Mouse (Mus musculus) neural tube, embryonic 11.5 days (tissue): ENCODE data around the gene Perp. TPM values are rescaled to one million over a fixed set of nuclear protein-coding genes. Genes with fewer than 3 reads are reported as not detected.

Source experiments
- ATAC-seq: fragments of 200-750 bp; cut with Nextera tagmentation; 2 replicates; pipeline ENCODE4 v1.8.0; 2017; ENCODE audit warnings: moderate number of reproducible peaks, mild to moderate bottlenecking, moderate TSS enrichment, moderate library complexity; ENCODE audit not compliant: insufficient read depth, low FRiP score, low TSS enrichment
- DNase-seq: peaks from one replicate; pipeline ENCODE4 v3.0.0-alpha.2; 2015; ENCODE audit warnings: low spot score
- H3K27ac ChIP-seq: fragments of 300-500 bp; sonication (generic); 2 replicates; pipeline ENCODE4 v1.5.1; 2014; ENCODE audit warnings: low read depth, mild to moderate bottlenecking, low read length
- H3K27me3 ChIP-seq: fragments of 300-500 bp; sonication (generic); 2 replicates; pipeline ENCODE4 v1.6.1; 2014; ENCODE audit warnings: mild to moderate bottlenecking, low read length, mixed read lengths; ENCODE audit not compliant: control insufficient read depth, insufficient read depth
- H3K36me3 ChIP-seq: fragments of 300-500 bp; sonication (generic); 2 replicates; pipeline ENCODE4 v1.6.1; 2014; ENCODE audit warnings: mild to moderate bottlenecking, low read length, moderate library complexity, mixed read lengths; ENCODE audit not compliant: control insufficient read depth, insufficient read depth
- H3K4me1 ChIP-seq: fragments of 300-500 bp; sonication (generic); 2 replicates; pipeline ENCODE4 v1.6.1; 2014; ENCODE audit warnings: low read length, mixed read lengths; ENCODE audit not compliant: control insufficient read depth, insufficient read depth
- H3K4me2 ChIP-seq: fragments of 300-500 bp; sonication (generic); 2 replicates; pipeline ENCODE4 v1.6.1; 2014; ENCODE audit warnings: low read depth, mild to moderate bottlenecking, moderate library complexity
- H3K4me3 ChIP-seq: fragments of 300-500 bp; sonication (generic); 2 replicates; pipeline ENCODE4 v1.5.1; 2014; ENCODE audit warnings: low read depth, low read length
- H3K9ac ChIP-seq: fragments of 300-500 bp; sonication (generic); 2 replicates; pipeline ENCODE4 v1.6.1; 2014; ENCODE audit warnings: mild to moderate bottlenecking, low read length
- H3K9me3 ChIP-seq: fragments of 300-500 bp; sonication (generic); 2 replicates; pipeline ENCODE4 v1.6.1; 2016; ENCODE audit warnings: low read length; ENCODE audit not compliant: control insufficient read depth
- WGBS: fragments of 180-500 bp; shearing (Covaris S2); extraction: QIAGEN DNeasy Blood & Tissue Kit; methylation state at CpG from one replicate; pipeline ENCODE4 v1.1.7; 2014; 5-methylcytosine and 5-hydroxymethylcytosine counted together
- polyA plus RNA-seq: library from polyadenylated mRNA; unstranded; fragments of >200 nt; fragmentation: Nextera tagmentation; extraction: Ambion mirVana; gene quantifications from 2 replicates; pipeline ENCODE4 v1.2.1, GENCODE M21; 2014

Gene Perp
- polyA plus RNA-seq, 1 experiment from 2014 or later: 13.7 TPM

- H3K9me3 ChIP-seq: no peaks in the 10 kb centered on the region
- H3K9ac ChIP-seq: no peak overlapping the region
- DNase-seq (no peak), ATAC-seq (no peak)
- H3K27ac ChIP-seq: no peak overlapping the region
- no peaks in the 10 kb centered on the region for H3K4me1 ChIP-seq
- H3K4me2 ChIP-seq: no peak overlapping the region
- no peaks in the 10 kb centered on the region for H3K36me3 ChIP-seq
- H3K27me3 ChIP-seq: no peaks in the 10 kb centered on the region
- H3K4me3 ChIP-seq: no peak overlapping the region
- WGBS: 72% methylated on average over 3 of the region's 3 CpGs
Observed at GRCm38 (mm10) chr10:18859632-18860031, 14.8 kb downstream of the Perp start.

GRCm38 (mm10) chr10:18860119-18860824 lies 15.5 kb downstream of the Perp start:
- Histone ChIP-seq H3K27me3 (no peaks in the 10 kb centered on the region), H3K9me3 (no peaks in the 10 kb centered on the region), H3K4me2 (no peak overlapping the region), H3K27ac (no peak overlapping the region), H3K36me3 (no peaks in the 10 kb centered on the region), H3K4me3 (no peak overlapping the region), H3K4me1 (no peaks in the 10 kb centered on the region), H3K9ac (no peak overlapping the region)
- 71% methylated on average over 5 of the region's 5 CpGs for WGBS
- ATAC-seq: no peak
- DNase-seq: no peak

DNA sequence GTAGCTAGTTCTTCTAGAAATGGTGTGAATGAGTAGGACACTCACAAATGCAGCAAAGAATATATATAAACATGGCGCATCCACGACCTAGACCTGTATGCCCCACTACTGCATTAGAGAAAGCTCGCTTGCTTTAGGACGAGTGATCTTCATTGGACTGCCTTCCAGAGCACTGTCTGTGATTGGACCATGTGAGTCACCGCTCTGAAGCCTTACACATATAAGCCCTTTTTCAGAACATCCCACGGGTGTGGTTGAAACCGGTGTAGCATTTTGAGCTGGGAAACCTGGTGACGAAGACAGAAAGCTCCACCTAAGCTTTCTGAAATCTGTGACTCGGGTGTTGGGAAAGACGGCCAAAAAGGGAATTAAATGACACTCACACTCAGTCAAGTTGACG lies 16.0 kb downstream of the Perp start:
- ATAC-seq (no peak), DNase-seq (no peak)
- no peak overlapping the region for H3K9ac ChIP-seq
- no peaks in the 10 kb centered on the region for H3K36me3 ChIP-seq
- H3K4me3 ChIP-seq: no peak overlapping the region
- H3K27ac ChIP-seq: no peak overlapping the region
- no peak overlapping the region for H3K4me2 ChIP-seq
- no peaks in the 10 kb centered on the region for H3K27me3 ChIP-seq
- H3K4me1 ChIP-seq: no peaks in the 10 kb centered on the region
- WGBS: 85% methylated on average over 11 of the region's 11 CpGs
- H3K9me3 ChIP-seq: no peaks in the 10 kb centered on the region

GRCm38 (mm10) chr10:18861418-18861817 lies 16.6 kb downstream of the Perp start:
- no peak overlapping the region for H3K27ac ChIP-seq
- DNase-seq (no peak), ATAC-seq (no peak)
- H3K36me3 ChIP-seq: no peaks in the 10 kb centered on the region
- H3K4me2 ChIP-seq: no peak overlapping the region
- H3K9me3 ChIP-seq: no peaks in the 10 kb centered on the region
- 87% methylated on average over 4 of the region's 4 CpGs for WGBS
- no peak overlapping the region for H3K9ac ChIP-seq
- no peak overlapping the region for H3K4me3 ChIP-seq
- no peaks in the 10 kb centered on the region for H3K27me3 ChIP-seq
- H3K4me1 ChIP-seq: no peaks in the 10 kb centered on the region

GRCm38 (mm10) chr10:18863332-18863731 lies 18.5 kb downstream of the Perp start:
- H3K4me2 ChIP-seq: no peak overlapping the region
- DNase-seq (no peak), ATAC-seq (no peak)
- no peak overlapping the region for H3K4me3 ChIP-seq
- no peaks in the 10 kb centered on the region for H3K9me3 ChIP-seq
- 78% methylated on average over 4 of the region's 4 CpGs for WGBS
- H3K27ac ChIP-seq: no peak overlapping the region
- no peaks in the 10 kb centered on the region for H3K4me1 ChIP-seq
- no peak overlapping the region for H3K9ac ChIP-seq
- H3K36me3 ChIP-seq: no peaks in the 10 kb centered on the region
- H3K27me3 ChIP-seq: no peaks in the 10 kb centered on the region

DNA sequence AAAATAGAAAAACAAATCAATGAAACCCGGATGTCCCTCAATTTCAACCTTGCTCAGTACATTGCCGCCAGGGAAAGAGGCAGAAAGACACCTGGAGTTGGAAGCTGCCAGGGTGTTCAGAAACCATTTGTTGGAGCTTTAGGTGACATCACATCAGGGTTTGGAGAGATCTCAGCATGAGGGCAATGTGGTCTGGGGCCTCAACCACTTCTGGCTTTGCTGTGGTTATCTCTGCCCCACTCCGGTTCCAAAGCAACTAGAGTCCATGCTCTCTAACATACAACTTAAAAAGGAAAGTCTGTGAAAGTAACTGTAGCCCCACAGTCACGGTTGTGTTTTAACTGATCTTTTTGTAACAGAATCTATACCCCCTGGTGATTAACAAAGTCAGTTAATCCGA lies 19.9 kb downstream of the Perp start:
- no peaks in the 10 kb centered on the region for H3K4me1 ChIP-seq
- no peak overlapping the region for H3K4me2 ChIP-seq
- WGBS: 59% methylated on average over 5 of the region's 5 CpGs
- DNase-seq: no peak
- H3K27ac ChIP-seq: no peak overlapping the region
- no peaks in the 10 kb centered on the region for H3K9me3 ChIP-seq
- H3K27me3 ChIP-seq: no peaks in the 10 kb centered on the region
- no peak overlapping the region for H3K9ac ChIP-seq
- H3K36me3 ChIP-seq: no peaks in the 10 kb centered on the region
- ATAC-seq: no peak
- no peak overlapping the region for H3K4me3 ChIP-seq

DNA sequence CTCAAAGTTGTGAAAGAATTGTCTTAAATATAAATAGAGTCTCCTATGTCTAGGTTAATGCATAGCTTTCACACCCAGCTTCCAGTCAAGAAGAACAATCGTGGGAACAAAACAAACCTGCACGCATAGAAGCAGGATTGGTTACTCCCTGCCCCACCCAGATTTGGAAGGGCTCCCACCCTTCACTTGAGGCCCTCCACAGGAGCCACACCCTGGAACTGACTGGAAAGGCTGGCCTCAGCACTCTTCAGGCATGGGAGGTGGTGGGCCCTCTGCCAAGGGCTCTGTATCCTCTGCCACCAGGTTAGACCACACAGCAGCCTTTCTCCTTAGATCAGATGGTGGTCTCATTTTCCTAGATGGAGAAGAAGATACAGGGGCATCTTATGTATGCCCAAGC lies 26.2 kb downstream of the Perp start:
- Histone ChIP-seq H3K4me2 (no peak overlapping the region), H3K27ac (no peak overlapping the region), H3K4me3 (no peak overlapping the region), H3K9me3 (no peaks in the 10 kb centered on the region), H3K4me1 (no peaks in the 10 kb centered on the region), H3K9ac (no peak overlapping the region), H3K27me3 (no peaks in the 10 kb centered on the region), H3K36me3 (no peaks in the 10 kb centered on the region)
- DNase-seq: no peak
- WGBS: 75% methylated on average over 2 of the region's 2 CpGs
- no peak for ATAC-seq

DNA sequence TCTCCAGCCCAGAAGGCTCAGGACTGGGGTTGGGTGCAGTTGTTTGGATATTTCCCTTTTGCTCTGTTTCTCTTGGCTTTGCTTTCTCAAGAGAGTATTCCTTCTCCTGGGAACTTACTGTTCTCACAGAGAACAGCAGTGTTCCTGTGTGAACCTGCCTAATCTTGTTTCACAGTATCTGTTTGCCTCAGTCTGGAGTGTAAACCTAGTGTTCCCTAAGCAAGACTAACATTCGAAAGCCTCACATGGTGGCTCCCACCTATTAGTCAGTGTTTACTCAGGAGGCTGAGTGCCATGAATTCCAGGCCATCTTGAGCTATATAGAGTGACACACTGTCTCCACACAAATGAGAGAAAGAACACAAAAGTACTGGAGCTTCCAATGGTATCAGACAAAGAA lies 31.4 kb downstream of the Perp start:
- no peak overlapping the region for H3K9ac ChIP-seq
- no peak overlapping the region for H3K27ac ChIP-seq
- no peak for DNase-seq
- WGBS: 55% methylated on average over 1 of the region's 1 CpGs
- no peaks in the 10 kb centered on the region for H3K9me3 ChIP-seq
- no peaks in the 10 kb centered on the region for H3K27me3 ChIP-seq
- H3K4me3 ChIP-seq: no peak overlapping the region
- no peak overlapping the region for H3K4me2 ChIP-seq
- H3K4me1 ChIP-seq: no peaks in the 10 kb centered on the region
- H3K36me3 ChIP-seq: no peaks in the 10 kb centered on the region
- no peak for ATAC-seq

- 90% methylated on average over 6 of the region's 6 CpGs for WGBS
- no peaks in the 10 kb centered on the region for H3K4me1 ChIP-seq
- H3K4me2 ChIP-seq: no peak overlapping the region
- no peaks in the 10 kb centered on the region for H3K9me3 ChIP-seq
- DNase-seq: no peak
- no peak overlapping the region for H3K9ac ChIP-seq
- no peaks in the 10 kb centered on the region for H3K36me3 ChIP-seq
- no peak for ATAC-seq
- no peak overlapping the region for H3K4me3 ChIP-seq
- no peak overlapping the region for H3K27ac ChIP-seq
- no peaks in the 10 kb centered on the region for H3K27me3 ChIP-seq
Observed at GRCm38 (mm10) chr10:18878111-18878510, 33.3 kb downstream of the Perp start.
